Mouse (Mus musculus) hindbrain, postnatal 0 days (tissue): Measurements from ENCODE around the gene Papss1. TPM values are rescaled to one million over a fixed set of nuclear protein-coding genes. Genes with fewer than 3 reads are reported as not detected.

ENCODE experiments used
- ATAC-seq: fragments of 200-750 bp; cut with Nextera tagmentation; 2 replicates; pipeline ENCODE4 v1.8.0; 2017; ENCODE audit warnings: mild to moderate bottlenecking, moderate TSS enrichment, moderate library complexity
- DNase-seq: peaks from one replicate; pipeline ENCODE4 v3.0.0-alpha.2; 2015; ENCODE audit warnings: low spot score
- H3K27ac ChIP-seq: fragments of 300-500 bp; sonication (generic); 2 replicates; pipeline ENCODE4 v1.5.1; 2014; ENCODE audit warnings: mild to moderate bottlenecking
- H3K27me3 ChIP-seq: fragments of 300-500 bp; sonication (generic); 2 replicates; pipeline ENCODE4 v1.6.1; 2014; ENCODE audit warnings: low read length, mixed read lengths; ENCODE audit not compliant: insufficient read depth
- H3K36me3 ChIP-seq: fragments of 300-500 bp; sonication (generic); 2 replicates; pipeline ENCODE4 v1.6.1; 2014; ENCODE audit warnings: low read length, mixed read lengths; ENCODE audit not compliant: insufficient read depth
- H3K4me1 ChIP-seq: fragments of 300-500 bp; sonication (generic); 2 replicates; pipeline ENCODE4 v1.6.1; 2014; ENCODE audit warnings: antibody characterized with exemption, low read length, mixed read lengths; ENCODE audit not compliant: insufficient read depth
- H3K4me2 ChIP-seq: fragments of 300-500 bp; sonication (generic); 2 replicates; pipeline ENCODE4 v1.6.1; 2014; ENCODE audit warnings: low read depth, mild to moderate bottlenecking, low read length, moderate library complexity, mixed read lengths
- H3K4me3 ChIP-seq: fragments of 300-500 bp; sonication (generic); 2 replicates; pipeline ENCODE4 v1.5.1; 2014; ENCODE audit warnings: low read length
- H3K9ac ChIP-seq: fragments of 300-500 bp; sonication (generic); replicated peaks from 2 replicates; pipeline ENCODE4 v1.6.1; 2014; ENCODE audit warnings: mild to moderate bottlenecking, low read length, moderate library complexity, mixed read lengths
- H3K9me3 ChIP-seq: fragments of 300-500 bp; sonication (generic); 2 replicates; pipeline ENCODE4 v1.6.1; 2016; ENCODE audit warnings: low read length, mixed read lengths
- CTCF ChIP-seq: IDR thresholded peaks from 2 replicates; pipeline ENCODE4 v1.5.1; 2016; ENCODE audit warnings: antibody characterized with exemption, control low read depth, low read depth
- WGBS: fragments of 180-500 bp; shearing (Covaris S2); extraction: QIAGEN DNeasy Blood & Tissue Kit; methylation state at CpG from one replicate; pipeline ENCODE4 v1.1.7; 2014; 5-methylcytosine and 5-hydroxymethylcytosine counted together
- polyA plus RNA-seq: library from polyadenylated mRNA; unstranded; fragments of >200 nt; fragmentation: Nextera tagmentation; extraction: Ambion mirVana; gene quantifications from 2 replicates; pipeline ENCODE4 v1.2.1, GENCODE M21; 2015
- total RNA-seq: library from RNA; depleted of rRNA; stranded (reverse); fragments of >200 nt; gene quantifications from 2 replicates; pipeline ENCODE4 v1.2.3, GENCODE M21; 2014; rRNA removed

Gene Papss1
- total RNA-seq (135 and 145 TPM in 2 replicates), polyA plus RNA-seq (117 and 119 TPM in 2 replicates)

GRCm38 (mm10) chr3:131564430-131565256 is at the start of gene Papss1:
TSS of gene Papss1 (plus strand) at chr3:131564768.
- H3K9ac ChIP-seq: peak within 1 kb of the TSS; percentile 79
- ATAC-seq (peak; percentile 99), DNase-seq (peak; percentile 100)
- H3K27me3 ChIP-seq: no peaks in the 10 kb centered on the region
- peak within 1 kb of the TSS; percentile 68 for H3K4me2 ChIP-seq
- H3K36me3 ChIP-seq: no peaks in the 10 kb centered on the region
- 2% methylated on average over 68 of the region's 73 CpGs for WGBS
- H3K4me1 ChIP-seq: peaks cover 17% of the 10 kb centered on the region; the same call in 1 of the 2 replicates
- H3K4me3 ChIP-seq: peak within 1 kb of the TSS; percentile 96
- H3K9me3 ChIP-seq: no peaks in the 10 kb centered on the region
- peak within 1 kb of the TSS; percentile 96 for H3K27ac ChIP-seq
- TF ChIP-seq CTCF: peak; percentile 27; the same call in 1 of the 2 replicates

DNA sequence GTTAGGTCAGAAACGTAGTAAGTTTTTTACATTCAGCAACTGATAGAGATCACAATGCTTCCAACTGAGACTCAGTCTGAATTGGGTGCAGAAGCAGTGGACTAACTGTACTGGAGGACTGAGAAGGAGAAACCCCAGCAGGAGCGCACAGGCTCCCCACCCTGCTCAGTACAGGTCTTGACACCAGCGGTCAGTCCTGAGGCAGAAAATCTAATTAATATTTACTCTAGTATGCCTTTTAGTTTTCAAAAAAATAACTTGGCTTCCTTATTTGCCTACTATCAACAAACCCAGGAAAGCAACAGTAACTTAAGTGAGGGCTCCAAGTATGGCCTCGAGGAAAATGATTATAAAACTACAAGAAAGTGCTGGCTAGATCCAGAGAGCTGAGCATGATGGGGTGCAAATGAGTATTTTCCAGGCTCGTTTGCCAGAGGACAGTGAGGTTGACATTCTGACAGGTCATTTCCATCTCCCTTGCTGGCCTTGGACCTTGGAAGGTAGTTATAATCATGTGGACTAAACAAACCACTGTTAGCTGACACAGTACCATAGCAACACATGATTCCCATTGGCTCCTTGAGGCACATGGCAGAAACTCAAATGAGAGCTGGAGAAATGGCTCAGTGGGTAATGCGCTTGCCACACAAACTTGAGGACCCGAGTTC is 48.1 kb upstream of the Papss1 start:
- 85% methylated on average over 7 of the region's 7 CpGs for WGBS
- Histone ChIP-seq H3K9ac (no peak overlapping the region), H3K9me3 (no peaks in the 10 kb centered on the region), H3K4me3 (no peak overlapping the region), H3K36me3 (no peaks in the 10 kb centered on the region), H3K4me2 (no peak overlapping the region), H3K4me1 (no peaks in the 10 kb centered on the region), H3K27ac (no peak overlapping the region), H3K27me3 (no peaks in the 10 kb centered on the region)
- ATAC-seq (no peak), DNase-seq (no peak)
- no peak for TF ChIP-seq CTCF

DNA sequence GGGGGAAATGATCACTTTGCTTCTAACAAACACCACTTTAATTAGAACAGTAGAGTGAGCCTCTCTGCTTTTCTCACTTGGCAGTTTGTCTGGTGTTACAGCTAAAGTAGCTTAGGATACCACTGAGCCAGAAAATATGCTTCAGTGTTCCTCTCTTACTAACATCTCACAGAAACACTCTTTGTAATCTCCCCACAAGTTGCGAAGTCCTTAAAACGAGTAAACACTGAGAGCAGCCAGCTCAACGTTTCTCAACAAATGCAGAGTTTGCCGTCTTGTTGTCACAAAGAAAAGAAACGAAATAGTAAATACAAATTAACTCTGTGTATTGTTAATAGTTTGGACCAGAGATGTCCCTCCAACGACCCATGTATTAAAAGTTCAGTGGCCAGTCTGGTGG is 46.8 kb upstream of the Papss1 start:
- WGBS: 77% methylated on average over 6 of the region's 6 CpGs
- ATAC-seq: no peak
- H3K4me3 ChIP-seq: no peak overlapping the region

DNA sequence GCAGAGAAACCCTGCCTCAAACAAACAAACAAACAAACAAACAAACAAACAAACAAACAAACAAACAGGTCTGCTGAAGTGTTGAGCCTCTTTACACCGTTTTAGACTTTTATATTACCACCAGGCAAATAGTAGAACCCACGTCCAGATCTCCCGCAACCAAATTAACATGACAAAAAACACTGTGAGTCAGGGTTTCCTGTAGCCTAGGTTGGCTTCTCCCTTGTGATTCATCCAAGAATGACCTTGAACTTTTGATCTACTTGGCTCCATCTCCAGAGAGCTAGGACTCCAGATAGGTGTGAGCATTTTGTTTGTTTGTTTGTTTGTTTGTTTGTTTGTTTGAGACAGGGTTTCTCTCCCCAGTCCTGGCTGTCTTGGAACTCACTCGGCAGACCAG is 43.4 kb upstream of the Papss1 start:
- TF ChIP-seq CTCF: no peak
- no peak overlapping the region for H3K27ac ChIP-seq
- ATAC-seq (no peak), DNase-seq (no peak)
- no peaks in the 10 kb centered on the region for H3K4me1 ChIP-seq
- no peak overlapping the region for H3K9ac ChIP-seq
- no peak overlapping the region for H3K4me2 ChIP-seq
- no peaks in the 10 kb centered on the region for H3K36me3 ChIP-seq
- H3K9me3 ChIP-seq: no peaks in the 10 kb centered on the region
- H3K4me3 ChIP-seq: no peak overlapping the region
- WGBS: 55% methylated on average over 4 of the region's 4 CpGs
- no peaks in the 10 kb centered on the region for H3K27me3 ChIP-seq

More for the DNA sequence above, 46.8 kb upstream of the Papss1 start:
- Histone ChIP-seq H3K27me3 (no peaks in the 10 kb centered on the region), H3K27ac (no peak overlapping the region), H3K4me2 (no peak overlapping the region), H3K9me3 (no peaks in the 10 kb centered on the region), H3K9ac (no peak overlapping the region), H3K36me3 (no peaks in the 10 kb centered on the region), H3K4me1 (no peaks in the 10 kb centered on the region)
- no peak for DNase-seq
- TF ChIP-seq CTCF: no peak

DNA sequence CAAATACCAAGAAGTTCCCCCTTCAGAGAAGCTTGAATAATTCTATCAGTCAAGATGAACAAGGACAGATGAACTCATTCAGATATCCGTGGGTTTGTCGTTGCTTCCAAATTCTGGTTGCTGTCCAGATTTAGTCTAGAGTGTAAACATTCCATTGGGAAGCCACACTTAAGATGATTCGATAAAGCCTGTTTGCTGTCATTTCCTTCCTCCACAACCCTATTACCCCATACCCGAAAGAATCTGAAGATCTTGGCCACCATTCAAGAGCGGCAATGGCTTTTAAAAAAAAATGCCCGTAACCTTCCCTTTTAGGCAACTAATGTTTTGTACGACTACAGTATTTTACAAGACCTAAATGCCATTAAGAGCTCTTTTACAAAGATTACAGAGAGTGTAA is 42.3 kb upstream of the Papss1 start:
- H3K27me3 ChIP-seq: no peaks in the 10 kb centered on the region
- H3K4me1 ChIP-seq: no peaks in the 10 kb centered on the region
- no peak for ATAC-seq
- H3K36me3 ChIP-seq: no peaks in the 10 kb centered on the region
- no peak for TF ChIP-seq CTCF
- H3K4me2 ChIP-seq: no peak overlapping the region
- H3K27ac ChIP-seq: no peak overlapping the region
- no peak overlapping the region for H3K9ac ChIP-seq
- no peaks in the 10 kb centered on the region for H3K9me3 ChIP-seq
- no peak for DNase-seq
- WGBS: 67% methylated on average over 7 of the region's 7 CpGs
- H3K4me3 ChIP-seq: no peak overlapping the region

- WGBS: 83% methylated on average over 9 of the region's 9 CpGs
- Histone ChIP-seq H3K4me2 (no peak overlapping the region), H3K4me3 (no peak overlapping the region), H3K27ac (no peak overlapping the region), H3K9ac (no peak overlapping the region), H3K9me3 (no peaks in the 10 kb centered on the region), H3K36me3 (no peaks in the 10 kb centered on the region), H3K4me1 (no peaks in the 10 kb centered on the region), H3K27me3 (no peaks in the 10 kb centered on the region)
- TF ChIP-seq CTCF: no peak
- DNase-seq (no peak), ATAC-seq (no peak)
These were observed 40.8 kb upstream of the Papss1 start for GRCm38 (mm10) chr3:131523749-131524148.
